Mouse (Mus musculus): ENCODE data around the gene 1700016D06Rik. TPM values are rescaled to one million over a fixed set of nuclear protein-coding genes. Genes with fewer than 3 reads are reported as not detected.

Gene 1700016D06Rik
- polyA plus RNA-seq (2011; ENCODE audit: insufficient read depth, insufficient read length, low read depth, missing spikeins) = not detected in 2 replicates

DNA sequence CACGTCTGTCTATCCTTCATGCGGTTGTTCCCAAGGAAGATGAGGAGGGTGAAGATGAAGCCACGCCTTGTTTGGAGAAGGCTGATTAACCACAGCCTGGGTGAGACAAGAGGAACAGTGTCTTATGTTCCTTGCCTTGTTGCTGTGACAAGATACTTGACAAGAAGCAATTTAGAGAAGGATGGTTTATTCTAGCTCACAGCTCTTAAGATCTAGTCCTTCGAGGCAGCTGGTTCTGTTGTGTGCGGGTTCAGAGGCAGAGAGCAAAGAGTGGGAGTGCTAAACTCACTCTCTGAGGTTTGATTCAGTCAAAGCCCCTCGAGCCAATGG lies at the start of gene 1700016D06Rik:
1700016D06Rik (minus strand) TSS at position 31 of the 330 bp plus-strand sequence.
- TF ChIP-seq EP300 (IDR thresholded peaks at IDR 0.05; ENCODE audit: insufficient read depth, low read depth, low read length) = no peak
- no peak for TF ChIP-seq POLR2A (IDR thresholded peaks at IDR 0.05; ENCODE audit: insufficient read depth, low read length)
- no peak for TF ChIP-seq CTCF (IDR thresholded peaks at IDR 0.05; ENCODE audit: low read depth, low read length)
- no peaks in the 10 kb centered on the region for H3K36me3 ChIP-seq (ENCODE audit: control insufficient read depth, insufficient read depth, low read length, poor library complexity, severe bottlenecking)
- H3K9ac ChIP-seq (ENCODE audit: low read depth, poor library complexity, severe bottlenecking) = peak within 1 kb of the TSS; percentile 6; the same call in 1 of the 2 replicates
- H3K27me3 ChIP-seq (ENCODE audit: control insufficient read depth, insufficient read depth, low read length, poor library complexity, severe bottlenecking) = no peaks in the 10 kb centered on the region
- peaks cover 2% of the 10 kb centered on the region for H3K4me1 ChIP-seq (ENCODE audit: control insufficient read depth, insufficient read depth, low read length)
- peak within 1 kb of the TSS; percentile 33 for H3K4me3 ChIP-seq (ENCODE audit: low read depth, low read length)
- no peaks in the 10 kb centered on the region for H3K9me3 ChIP-seq (replicated peaks; ENCODE audit: control insufficient read depth, insufficient read depth, low read length, poor library complexity, severe bottlenecking)
- no peak within 1 kb of the TSS for H3K27ac ChIP-seq (ENCODE audit: insufficient read depth, low read length)

DNA sequence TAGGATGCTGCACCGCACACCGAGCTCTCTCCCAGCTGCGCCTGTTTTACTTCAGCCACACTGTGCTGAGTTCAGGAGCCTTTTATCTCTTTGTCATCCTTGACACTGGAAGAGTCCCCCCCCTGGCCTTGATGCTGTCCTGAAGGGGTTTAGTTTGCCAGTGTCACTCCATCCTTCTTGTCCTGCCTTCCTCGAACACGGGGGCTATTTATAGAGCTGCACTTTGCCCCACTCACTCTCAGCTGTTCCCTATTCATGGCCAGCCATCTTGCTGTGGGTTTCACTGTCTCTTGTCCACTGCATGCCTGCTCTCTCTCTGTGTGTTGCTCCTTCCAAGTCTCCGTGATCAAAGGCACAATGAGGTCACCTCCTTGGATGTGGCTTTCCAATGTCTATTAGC lies 48.6 kb upstream of the 1700016D06Rik start:
- Histone ChIP-seq H3K27me3 (ENCODE audit: control insufficient read depth, insufficient read depth, low read length, poor library complexity, severe bottlenecking) (no peaks in the 10 kb centered on the region), H3K9me3 (replicated peaks; ENCODE audit: control insufficient read depth, insufficient read depth, low read length, poor library complexity, severe bottlenecking) (no peaks in the 10 kb centered on the region), H3K9ac (ENCODE audit: low read depth, poor library complexity, severe bottlenecking) (no peak overlapping the region), H3K27ac (ENCODE audit: insufficient read depth, low read length) (no peak overlapping the region), H3K4me3 (ENCODE audit: low read depth, low read length) (no peak overlapping the region), H3K36me3 (ENCODE audit: control insufficient read depth, insufficient read depth, low read length, poor library complexity, severe bottlenecking) (no peaks in the 10 kb centered on the region), H3K4me1 (ENCODE audit: control insufficient read depth, insufficient read depth, low read length) (no peaks in the 10 kb centered on the region)
- TF ChIP-seq CTCF (IDR thresholded peaks at IDR 0.05; ENCODE audit: low read depth, low read length) (no peak), POLR2A (IDR thresholded peaks at IDR 0.05; ENCODE audit: insufficient read depth, low read length) (no peak), EP300 (IDR thresholded peaks at IDR 0.05; ENCODE audit: insufficient read depth, low read depth, low read length) (no peak)

- Histone ChIP-seq H3K4me1 (ENCODE audit: control insufficient read depth, insufficient read depth, low read length) (no peaks in the 10 kb centered on the region), H3K27ac (ENCODE audit: insufficient read depth, low read length) (no peak overlapping the region), H3K9me3 (replicated peaks; ENCODE audit: control insufficient read depth, insufficient read depth, low read length, poor library complexity, severe bottlenecking) (no peaks in the 10 kb centered on the region), H3K9ac (ENCODE audit: low read depth, poor library complexity, severe bottlenecking) (no peak overlapping the region), H3K27me3 (ENCODE audit: control insufficient read depth, insufficient read depth, low read length, poor library complexity, severe bottlenecking) (no peaks in the 10 kb centered on the region), H3K36me3 (ENCODE audit: control insufficient read depth, insufficient read depth, low read length, poor library complexity, severe bottlenecking) (no peaks in the 10 kb centered on the region), H3K4me3 (ENCODE audit: low read depth, low read length) (no peak overlapping the region)
- TF ChIP-seq CTCF (IDR thresholded peaks at IDR 0.05; ENCODE audit: low read depth, low read length) (no peak), POLR2A (IDR thresholded peaks at IDR 0.05; ENCODE audit: insufficient read depth, low read length) (no peak), EP300 (IDR thresholded peaks at IDR 0.05; ENCODE audit: insufficient read depth, low read depth, low read length) (no peak)
These were observed 46.2 kb upstream of the 1700016D06Rik start for GRCm38 (mm10) chr8:11746850-11747600.

GRCm38 (mm10) chr8:11743580-11743979 lies 42.7 kb upstream of the 1700016D06Rik start:
- no peaks in the 10 kb centered on the region for H3K9me3 ChIP-seq (replicated peaks; ENCODE audit: control insufficient read depth, insufficient read depth, low read length, poor library complexity, severe bottlenecking)
- H3K9ac ChIP-seq (ENCODE audit: low read depth, poor library complexity, severe bottlenecking) = no peak overlapping the region
- H3K36me3 ChIP-seq (ENCODE audit: control insufficient read depth, insufficient read depth, low read length, poor library complexity, severe bottlenecking) = no peaks in the 10 kb centered on the region
- no peak overlapping the region for H3K4me3 ChIP-seq (ENCODE audit: low read depth, low read length)
- TF ChIP-seq EP300 (IDR thresholded peaks at IDR 0.05; ENCODE audit: insufficient read depth, low read depth, low read length) (no peak), CTCF (IDR thresholded peaks at IDR 0.05; ENCODE audit: low read depth, low read length) (no peak), POLR2A (IDR thresholded peaks at IDR 0.05; ENCODE audit: insufficient read depth, low read length) (no peak)
- H3K27me3 ChIP-seq (ENCODE audit: control insufficient read depth, insufficient read depth, low read length, poor library complexity, severe bottlenecking) = no peaks in the 10 kb centered on the region
- no peak overlapping the region for H3K27ac ChIP-seq (ENCODE audit: insufficient read depth, low read length)
- H3K4me1 ChIP-seq (ENCODE audit: control insufficient read depth, insufficient read depth, low read length) = peaks cover 2% of the 10 kb centered on the region

DNA sequence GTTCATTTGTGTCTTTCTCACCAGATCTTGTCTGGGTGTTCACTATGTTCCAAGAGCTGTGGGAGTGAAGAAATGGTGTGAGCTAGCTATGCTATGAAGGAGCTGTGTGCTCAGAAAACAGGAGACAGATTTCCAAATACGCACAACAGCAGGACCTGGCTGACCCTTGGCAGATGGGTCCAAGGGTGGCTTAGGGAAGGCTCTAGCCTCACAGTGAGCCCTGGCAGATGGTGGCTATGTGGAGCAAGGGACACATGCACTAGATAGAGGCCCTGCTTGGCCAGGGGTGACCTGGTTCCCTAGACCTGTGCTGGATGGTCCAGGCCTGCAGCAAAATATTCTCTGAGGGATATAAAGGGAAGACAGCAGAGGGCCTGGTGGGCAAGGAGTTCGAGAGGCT lies 40.0 kb upstream of the 1700016D06Rik start:
- Histone ChIP-seq H3K4me1 (ENCODE audit: control insufficient read depth, insufficient read depth, low read length) (peaks cover 2% of the 10 kb centered on the region), H3K9me3 (replicated peaks; ENCODE audit: control insufficient read depth, insufficient read depth, low read length, poor library complexity, severe bottlenecking) (no peaks in the 10 kb centered on the region), H3K4me3 (ENCODE audit: low read depth, low read length) (no peak overlapping the region), H3K36me3 (ENCODE audit: control insufficient read depth, insufficient read depth, low read length, poor library complexity, severe bottlenecking) (no peaks in the 10 kb centered on the region), H3K27ac (ENCODE audit: insufficient read depth, low read length) (no peak overlapping the region), H3K27me3 (ENCODE audit: control insufficient read depth, insufficient read depth, low read length, poor library complexity, severe bottlenecking) (no peaks in the 10 kb centered on the region), H3K9ac (ENCODE audit: low read depth, poor library complexity, severe bottlenecking) (no peak overlapping the region)
- TF ChIP-seq POLR2A (IDR thresholded peaks at IDR 0.05; ENCODE audit: insufficient read depth, low read length) = no peak
- TF ChIP-seq EP300 (IDR thresholded peaks at IDR 0.05; ENCODE audit: insufficient read depth, low read depth, low read length) = no peak
- TF ChIP-seq CTCF (IDR thresholded peaks at IDR 0.05; ENCODE audit: low read depth, low read length) = no peak

DNA sequence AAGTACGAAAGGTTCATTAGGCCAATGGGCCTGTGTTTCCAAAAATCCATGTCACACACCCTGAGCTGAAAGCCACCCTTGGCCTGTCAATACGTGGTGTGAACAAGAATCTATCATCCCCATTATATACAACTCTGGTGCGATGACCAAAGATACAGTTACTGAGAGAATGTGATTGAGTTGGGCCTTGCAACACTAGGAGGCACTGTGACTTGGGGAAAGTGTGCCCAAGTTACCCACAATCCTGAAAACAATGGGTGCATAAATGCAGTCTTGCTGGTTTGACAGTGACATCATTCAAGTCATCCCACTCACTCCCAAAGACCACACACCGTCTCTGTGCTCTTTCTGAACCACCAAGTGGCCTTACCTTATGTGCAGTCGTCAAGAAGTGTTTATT lies 38.2 kb upstream of the 1700016D06Rik start:
- Histone ChIP-seq H3K27ac (ENCODE audit: insufficient read depth, low read length) (no peak overlapping the region), H3K9ac (ENCODE audit: low read depth, poor library complexity, severe bottlenecking) (no peak overlapping the region), H3K4me1 (ENCODE audit: control insufficient read depth, insufficient read depth, low read length) (peaks cover 2% of the 10 kb centered on the region), H3K36me3 (ENCODE audit: control insufficient read depth, insufficient read depth, low read length, poor library complexity, severe bottlenecking) (no peaks in the 10 kb centered on the region), H3K9me3 (replicated peaks; ENCODE audit: control insufficient read depth, insufficient read depth, low read length, poor library complexity, severe bottlenecking) (no peaks in the 10 kb centered on the region), H3K27me3 (ENCODE audit: control insufficient read depth, insufficient read depth, low read length, poor library complexity, severe bottlenecking) (no peaks in the 10 kb centered on the region), H3K4me3 (ENCODE audit: low read depth, low read length) (no peak overlapping the region)
- TF ChIP-seq POLR2A (IDR thresholded peaks at IDR 0.05; ENCODE audit: insufficient read depth, low read length) (no peak), CTCF (IDR thresholded peaks at IDR 0.05; ENCODE audit: low read depth, low read length) (no peak), EP300 (IDR thresholded peaks at IDR 0.05; ENCODE audit: insufficient read depth, low read depth, low read length) (no peak)

All from ES-Bruce4 (cell line).